Mouse (Mus musculus) embryonic fibroblast, embryonic 13.5 days (primary cell): ENCODE measurements around the gene Prdm16. TPM values are rescaled to one million over a fixed set of nuclear protein-coding genes. Genes with fewer than 3 reads are reported as not detected.
A peak's percentile ranks its signal among the peaks of the same experiment; 100 is the strongest.

ENCODE experiments used
- H3K27ac ChIP-seq: 2 replicates; pipeline ENCODE4 v1.5.1; 2012; ENCODE audit warnings: low read length, control low read depth, inconsistent platforms; ENCODE audit not compliant: insufficient read depth
- H3K4me1 ChIP-seq: 2 replicates; pipeline ENCODE4 v1.6.1; 2011; ENCODE audit warnings: low read length; ENCODE audit not compliant: control insufficient read depth, insufficient read depth
- H3K4me3 ChIP-seq: 2 replicates; pipeline ENCODE4 v1.5.1; 2011; ENCODE audit warnings: mild to moderate bottlenecking, control low read depth, low read length; ENCODE audit not compliant: insufficient read depth
- CTCF ChIP-seq: IDR thresholded peaks from 2 replicates; pipeline ENCODE4 v1.5.1; 2011; ENCODE audit warnings: mild to moderate bottlenecking, control low read depth, low read length, moderate library complexity, borderline replicate concordance; ENCODE audit not compliant: insufficient read depth
- POLR2A ChIP-seq: IDR thresholded peaks from 2 replicates; pipeline ENCODE4 v1.6.1; 2011; ENCODE audit warnings: low read depth, mild to moderate bottlenecking, control low read depth, low read length, moderate library complexity
- polyA plus RNA-seq: library from polyadenylated mRNA; stranded (reverse); fragments of >200 nt; gene quantifications from 2 replicates; pipeline ENCODE4 v1.2.4, GENCODE M21; 2011; ENCODE audit warnings: low read depth; ENCODE audit not compliant: missing spikeins, insufficient read length

Gene Prdm16
- polyA plus RNA-seq, 1 experiment = 3.1 TPM

DNA sequence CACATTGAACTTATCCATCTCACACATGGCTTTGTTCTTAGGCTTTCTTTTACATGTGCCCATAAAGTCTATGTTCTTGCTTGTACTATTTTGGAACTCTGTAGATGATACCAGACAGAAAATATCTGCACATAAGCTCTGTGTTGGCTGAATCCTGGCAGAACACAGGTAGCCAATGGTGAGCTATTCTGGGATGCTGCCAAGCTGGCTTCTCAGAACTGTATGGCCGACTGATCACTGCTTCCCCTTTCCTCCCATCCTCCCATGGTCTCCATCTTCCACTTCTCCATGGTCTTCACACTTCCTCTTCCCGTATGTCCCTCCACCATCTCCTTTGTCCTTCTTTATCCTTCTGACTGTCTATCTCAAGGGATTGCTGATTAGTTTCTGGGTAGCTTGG lies 327.5 kb downstream of the Prdm16 start:
- Histone ChIP-seq H3K4me3 (no peak overlapping the region), H3K27ac (no peak overlapping the region), H3K4me1 (no peaks in the 10 kb centered on the region)
- TF ChIP-seq POLR2A = no peak
- TF ChIP-seq CTCF = no peak

DNA sequence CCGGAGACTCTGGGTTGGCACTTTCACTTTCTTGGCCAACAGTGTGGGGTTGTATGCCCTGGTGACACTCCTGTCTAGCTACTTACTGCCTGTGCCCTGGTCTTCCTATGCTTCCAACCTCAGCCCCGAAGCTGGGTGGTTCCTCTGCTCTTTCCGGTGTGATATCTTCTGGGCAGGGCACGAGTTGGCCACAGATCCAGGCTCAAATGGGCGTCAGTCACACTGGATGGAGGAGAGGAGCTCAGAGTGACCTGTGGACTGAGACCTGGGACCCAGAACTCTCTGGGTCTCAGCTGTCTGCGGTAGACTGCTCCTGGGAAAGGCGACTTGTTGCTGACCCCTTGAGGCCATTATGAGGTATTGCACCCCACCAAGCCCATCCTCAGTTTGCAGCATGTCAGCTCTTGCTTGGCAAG lies 335.2 kb downstream of the Prdm16 start, which contains the start of gene Arhgef16:
TSS of gene Arhgef16 (minus strand) at position 211 of the 416 bp plus-strand sequence.
- H3K4me3 ChIP-seq = no peak within 1 kb of the TSS
- H3K27ac ChIP-seq = no peak within 1 kb of the TSS
- H3K4me1 ChIP-seq = no peaks in the 10 kb centered on the region
- TF ChIP-seq POLR2A (no peak), CTCF (peak; percentile 77)

DNA sequence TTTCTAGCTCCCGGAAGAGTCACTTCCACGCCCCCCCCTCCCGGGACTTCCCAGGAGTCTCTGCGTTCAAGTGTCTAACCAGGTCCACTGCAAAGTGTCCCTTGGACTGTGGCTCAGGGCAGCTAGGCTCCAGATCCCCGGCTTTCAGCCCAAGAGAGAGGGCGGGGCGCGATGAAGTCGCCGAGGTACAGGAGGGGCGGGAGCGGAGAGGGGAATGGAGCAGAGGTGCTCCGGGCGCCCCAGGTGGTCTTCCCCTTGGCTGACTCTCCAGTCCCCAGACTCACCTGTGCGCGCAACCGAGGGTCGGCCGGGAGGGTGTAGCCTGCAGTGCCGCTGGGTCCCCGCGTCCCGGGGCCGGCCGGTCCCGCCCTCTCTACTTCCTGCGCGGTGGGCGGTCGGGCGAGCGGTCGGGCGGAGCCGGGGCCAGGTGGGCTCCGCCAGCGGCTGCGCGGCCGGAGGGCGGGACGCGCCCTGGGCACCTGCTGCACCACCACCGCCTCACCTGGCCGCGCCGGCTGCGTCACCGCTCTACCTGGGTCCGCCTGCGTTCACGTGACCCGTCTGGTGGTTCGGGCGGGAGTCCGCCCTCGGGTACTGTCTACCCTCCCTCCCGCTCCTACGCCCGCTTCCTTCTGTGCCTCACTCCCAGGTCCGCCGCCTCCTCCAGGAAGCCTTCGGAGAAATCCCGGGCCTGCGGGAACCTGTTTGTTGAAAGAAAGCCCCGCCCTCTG lies 337.0 kb downstream of the Prdm16 start:
- Histone ChIP-seq H3K27ac (no peak overlapping the region), H3K4me3 (peak overlapping the region; percentile 33), H3K4me1 (no peaks in the 10 kb centered on the region)
- TF ChIP-seq POLR2A = no peak
- no peak for TF ChIP-seq CTCF

DNA sequence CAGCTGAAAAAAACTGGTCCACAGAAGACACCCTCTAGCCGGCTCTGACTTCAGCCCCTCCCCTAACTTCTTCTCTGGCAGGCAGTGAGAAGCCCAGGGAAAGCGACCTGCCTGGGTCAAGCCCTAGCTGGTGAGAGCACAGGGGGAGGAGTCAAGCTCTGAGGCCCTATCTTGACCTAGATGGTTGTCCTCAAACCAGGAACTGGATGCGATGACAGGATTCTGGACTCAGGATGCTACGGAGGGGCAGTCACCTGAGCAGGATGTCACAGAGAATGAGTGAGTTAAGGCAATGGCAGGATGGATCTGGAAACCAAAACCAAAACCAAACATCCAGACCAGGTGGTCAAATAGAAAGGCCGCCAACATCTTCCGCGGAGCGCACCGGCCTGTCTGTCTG lies 338.9 kb downstream of the Prdm16 start:
- no peak for TF ChIP-seq CTCF
- no peak for TF ChIP-seq POLR2A
- no peak overlapping the region for H3K27ac ChIP-seq
- H3K4me3 ChIP-seq = no peak overlapping the region
- H3K4me1 ChIP-seq = peaks cover 5% of the 10 kb centered on the region

DNA sequence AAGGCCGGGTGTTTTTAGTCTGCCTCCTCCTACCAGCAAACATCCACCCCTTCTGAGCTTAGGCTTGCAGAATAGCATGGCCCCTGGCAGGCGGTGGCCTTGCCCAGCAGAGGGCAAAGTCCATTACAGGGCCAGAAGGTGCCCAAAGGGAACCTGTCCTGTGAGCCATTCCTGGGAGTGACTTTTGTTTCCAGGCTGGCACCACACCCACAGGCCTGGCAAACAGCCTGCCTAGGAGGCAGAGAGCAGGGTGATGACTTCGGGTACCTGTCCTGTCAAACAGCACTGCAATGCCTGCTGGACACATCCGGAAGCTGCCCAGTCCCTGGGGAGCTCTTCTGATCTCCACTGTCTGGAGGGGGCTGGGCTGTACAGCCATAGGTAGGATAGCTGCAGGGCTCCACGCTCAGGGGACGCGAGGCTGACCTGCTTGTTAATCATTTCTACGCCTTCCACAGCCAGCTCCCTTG lies 342.4 kb downstream of the Prdm16 start:
- no peak for TF ChIP-seq POLR2A
- TF ChIP-seq CTCF = no peak
- H3K4me3 ChIP-seq = no peak overlapping the region
- H3K27ac ChIP-seq = no peak overlapping the region
- peaks cover 5% of the 10 kb centered on the region for H3K4me1 ChIP-seq

DNA sequence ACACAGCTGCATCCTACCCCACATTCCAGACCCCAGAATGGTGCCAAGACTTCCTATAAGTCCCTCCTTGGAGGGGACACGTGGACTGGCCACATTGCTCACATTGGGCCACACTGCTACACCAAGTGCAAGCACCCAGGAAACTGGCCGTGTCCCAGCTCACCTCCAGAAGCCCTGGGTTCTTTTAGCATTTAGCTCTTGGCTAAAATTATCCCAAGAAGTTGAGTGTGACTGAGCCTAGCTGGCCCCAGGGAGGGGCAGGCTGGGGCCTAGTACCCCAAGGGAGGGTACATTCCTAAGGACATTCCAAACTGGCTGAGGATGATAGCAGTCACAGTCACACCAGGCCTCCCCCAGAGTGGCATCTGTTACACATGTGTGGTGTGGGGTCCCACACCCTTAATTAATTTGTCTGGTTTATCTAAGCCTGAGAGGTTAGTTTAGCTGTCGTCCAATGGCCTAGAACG lies 342.9 kb downstream of the Prdm16 start:
- no peak overlapping the region for H3K27ac ChIP-seq
- peaks cover 5% of the 10 kb centered on the region for H3K4me1 ChIP-seq

DNA sequence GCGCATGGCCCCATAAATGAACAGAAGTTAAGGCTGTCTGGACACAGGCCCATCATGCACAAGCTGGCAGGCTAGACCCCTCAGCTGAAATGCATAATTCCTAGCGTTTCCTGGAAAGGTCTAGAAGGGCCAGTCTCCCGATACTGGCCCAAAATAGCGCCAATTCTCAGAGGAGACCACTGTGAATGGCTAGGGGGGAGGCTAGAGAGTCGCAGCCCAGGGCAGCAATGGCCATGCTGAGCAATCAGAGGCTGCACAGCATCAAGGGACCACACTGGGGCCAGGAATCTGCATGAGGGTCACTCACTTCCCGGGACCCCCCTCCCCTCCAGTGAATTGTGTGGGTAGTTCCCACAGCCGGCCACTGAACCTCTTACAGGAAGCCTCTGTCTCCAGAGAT lies 353.0 kb downstream of the Prdm16 start:
- no peak overlapping the region for H3K4me3 ChIP-seq
- H3K4me1 ChIP-seq = no peaks in the 10 kb centered on the region
- TF ChIP-seq CTCF = no peak
- TF ChIP-seq POLR2A = no peak
- no peak overlapping the region for H3K27ac ChIP-seq

More for the DNA sequence above, 342.9 kb downstream of the Prdm16 start:
- H3K4me3 ChIP-seq = no peak overlapping the region
- no peak for TF ChIP-seq POLR2A

DNA sequence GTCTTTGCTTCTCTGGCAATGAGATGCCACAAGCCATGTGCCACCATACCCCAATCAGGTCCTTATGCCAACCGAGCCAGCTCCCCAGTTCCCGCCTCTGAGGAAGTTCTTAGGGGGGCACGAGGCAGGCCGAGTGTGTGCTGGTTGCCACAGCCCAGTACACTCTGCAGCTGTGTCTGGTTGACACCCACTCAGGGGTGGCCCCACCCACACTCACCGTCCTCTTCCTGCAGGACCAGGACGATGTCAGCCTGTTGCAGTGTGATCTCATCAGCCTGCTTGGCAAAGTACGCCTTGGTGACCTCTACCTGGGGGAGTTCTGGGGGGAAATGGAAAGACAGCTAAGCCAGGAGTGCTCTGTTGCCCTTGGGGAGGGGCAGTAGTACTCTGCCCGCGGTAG lies 357.2 kb downstream of the Prdm16 start:
- TF ChIP-seq POLR2A (no peak), CTCF (no peak)
- Histone ChIP-seq H3K27ac (no peak overlapping the region), H3K4me1 (no peaks in the 10 kb centered on the region), H3K4me3 (no peak overlapping the region)

DNA sequence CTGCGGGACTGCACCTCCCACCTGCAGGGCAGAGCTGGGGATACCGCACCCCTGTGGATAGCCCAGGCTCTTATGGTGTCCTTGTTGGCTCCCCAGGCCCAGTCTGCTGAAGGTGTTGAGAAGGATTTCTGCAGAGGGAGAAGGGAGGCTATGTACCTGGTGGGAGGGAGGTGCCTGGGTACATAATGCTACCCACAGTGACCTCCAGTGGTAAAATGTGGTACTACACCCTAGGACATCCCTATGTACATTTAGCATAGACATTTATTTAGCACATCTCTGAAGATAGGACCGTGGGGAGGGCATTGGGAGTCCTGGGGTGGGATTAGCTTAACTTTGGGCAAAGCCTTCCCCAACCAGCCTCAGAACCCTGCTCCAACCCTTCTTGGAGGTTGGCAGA lies 363.7 kb downstream of the Prdm16 start:
- H3K4me3 ChIP-seq = no peak overlapping the region
- no peaks in the 10 kb centered on the region for H3K4me1 ChIP-seq
- H3K27ac ChIP-seq = no peak overlapping the region
- TF ChIP-seq CTCF = 0 out of 2 replicates have a peak, but pooled peaks have one; percentile 49
- no peak for TF ChIP-seq POLR2A

DNA sequence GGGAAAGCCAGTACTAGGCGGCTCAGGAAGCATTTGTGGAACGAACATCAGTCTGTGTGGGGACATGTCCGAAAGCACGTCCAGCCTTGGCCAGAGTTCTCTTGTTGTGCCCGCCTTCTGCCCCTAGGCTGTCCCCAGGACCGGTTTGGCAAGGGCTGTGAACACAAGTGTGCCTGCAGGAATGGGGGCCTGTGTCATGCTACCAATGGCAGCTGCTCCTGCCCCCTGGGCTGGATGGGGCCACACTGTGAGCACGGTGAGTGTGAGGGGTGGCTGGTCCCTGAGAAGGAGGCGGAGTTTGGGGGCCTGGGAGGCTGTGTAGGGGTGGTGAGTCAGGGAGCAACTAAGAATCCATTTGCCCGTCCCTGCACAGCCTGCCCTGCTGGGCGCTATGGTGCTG lies 367.2 kb downstream of the Prdm16 start:
- no peak for TF ChIP-seq POLR2A
- TF ChIP-seq CTCF = no peak
- Histone ChIP-seq H3K27ac (no peak overlapping the region), H3K4me1 (no peaks in the 10 kb centered on the region), H3K4me3 (no peak overlapping the region)

DNA sequence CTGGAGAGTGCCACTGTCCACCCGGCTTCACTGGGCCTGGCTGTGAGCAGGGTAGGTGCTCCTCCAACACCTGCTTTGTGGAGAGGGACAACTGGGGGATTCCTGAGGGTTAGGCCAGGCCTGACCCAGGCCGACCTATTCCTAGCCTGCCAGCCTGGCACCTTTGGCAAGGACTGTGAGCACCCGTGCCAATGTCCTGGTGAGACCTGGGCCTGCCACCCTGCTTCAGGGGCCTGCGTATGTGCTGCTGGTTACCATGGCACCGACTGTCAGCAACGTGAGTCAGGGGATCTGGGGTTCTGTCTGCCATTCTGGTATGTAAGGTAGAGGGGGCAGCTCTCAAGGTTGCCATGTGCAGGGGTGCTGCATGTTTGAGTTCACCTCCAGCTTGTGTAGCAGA lies 369.2 kb downstream of the Prdm16 start:
- Histone ChIP-seq H3K4me3 (no peak overlapping the region), H3K27ac (no peak overlapping the region), H3K4me1 (no peaks in the 10 kb centered on the region)
- TF ChIP-seq CTCF (no peak), POLR2A (no peak)

Other genes starting within 250 kb of the Prdm16 start
- gene Actrt2, start 31.0 kb upstream of the Prdm16 start, polyA plus RNA-seq = not detected in 2 replicates
- gene Ttc34, start 200.6 kb upstream of the Prdm16 start, polyA plus RNA-seq = not detected in 2 replicates
- not detected in 2 replicates for gene Mmel1, start 232.7 kb upstream of the Prdm16 start, polyA plus RNA-seq